Mouse (Mus musculus): ENCODE results near the gene Cd22.

- TF ChIP-seq CTCF (IDR thresholded peaks at IDR 0.05; ENCODE audit: low read depth, low read length) (no peak), TAL1 (conservative IDR thresholded peaks at IDR 0.05; ENCODE audit: low read depth, low read length) (no peak), GATA1 (IDR thresholded peaks at IDR 0.05; ENCODE audit: borderline replicate concordance, low read length) (no peak), POLR2AphosphoS5 (IDR thresholded peaks at IDR 0.05; ENCODE audit: insufficient replicate concordance, low read depth, low read length) (no peak)
Observed at GRCm38 (mm10) chr7:30837277-30837676, 42.9 kb downstream of the Cd22 start.
